Mouse (Mus musculus): ENCODE results near the gene Stam2. TPM values are rescaled to one million over a fixed set of nuclear protein-coding genes. Genes with fewer than 3 reads are reported as not detected.

Gene Stam2
- polyA plus RNA-seq, 1 experiment from 2014 or later, result 22.2 TPM

GRCm38 (mm10) chr2:52654541-52654940, 87.5 kb downstream of the Stam2 start:
- WGBS, result 59% methylated on average over 4 of the region's 4 CpGs
- Histone ChIP-seq H3K27ac (ENCODE audit: low read depth, low read length) (no peak overlapping the region), H3K9me3 (ENCODE audit: control insufficient read depth, low read length) (no peaks in the 10 kb centered on the region)

GRCm38 (mm10) chr2:52651547-52651946, 90.5 kb downstream of the Stam2 start:
- H3K27ac ChIP-seq (ENCODE audit: low read depth, low read length), result no peak overlapping the region
- no peak for DNase-seq (ENCODE audit: low spot score)
- WGBS, result 84% methylated on average over 6 of the region's 6 CpGs
- no peak overlapping the region for H3K4me3 ChIP-seq (ENCODE audit: low read depth, low read length)
- H3K27me3 ChIP-seq (replicated peaks; ENCODE audit: control insufficient read depth, insufficient read depth, low read length), result no peaks in the 10 kb centered on the region
- no peak overlapping the region for H3K4me2 ChIP-seq
- H3K9me3 ChIP-seq (ENCODE audit: control insufficient read depth, low read length), result no peaks in the 10 kb centered on the region
- no peak for ATAC-seq (replicated peaks; ENCODE audit: low FRiP score)
- H3K36me3 ChIP-seq (ENCODE audit: control insufficient read depth, insufficient read depth, low read length), result no peaks in the 10 kb centered on the region
- no peak overlapping the region for H3K9ac ChIP-seq (ENCODE audit: low read depth, low read length)
- no peaks in the 10 kb centered on the region for H3K4me1 ChIP-seq (replicated peaks; ENCODE audit: control insufficient read depth, insufficient read depth, low read length)

More at GRCm38 (mm10) chr2:52654541-52654940, 87.5 kb downstream of the Stam2 start:
- DNase-seq (ENCODE audit: low spot score) (no peak), ATAC-seq (replicated peaks; ENCODE audit: low FRiP score) (no peak)
- Histone ChIP-seq H3K36me3 (ENCODE audit: control insufficient read depth, insufficient read depth, low read length) (no peaks in the 10 kb centered on the region), H3K4me3 (ENCODE audit: low read depth, low read length) (no peak overlapping the region), H3K9ac (ENCODE audit: low read depth, low read length) (no peak overlapping the region), H3K4me1 (replicated peaks; ENCODE audit: control insufficient read depth, insufficient read depth, low read length) (no peaks in the 10 kb centered on the region), H3K4me2 (no peak overlapping the region), H3K27me3 (replicated peaks; ENCODE audit: control insufficient read depth, insufficient read depth, low read length) (no peaks in the 10 kb centered on the region)

GRCm38 (mm10) chr2:52647255-52647998, 94.7 kb downstream of the Stam2 start:
- Histone ChIP-seq H3K4me2 (no peak overlapping the region), H3K4me3 (ENCODE audit: low read depth, low read length) (no peak overlapping the region), H3K27me3 (replicated peaks; ENCODE audit: control insufficient read depth, insufficient read depth, low read length) (no peaks in the 10 kb centered on the region), H3K9ac (ENCODE audit: low read depth, low read length) (no peak overlapping the region), H3K9me3 (ENCODE audit: control insufficient read depth, low read length) (no peaks in the 10 kb centered on the region), H3K4me1 (replicated peaks; ENCODE audit: control insufficient read depth, insufficient read depth, low read length) (no peaks in the 10 kb centered on the region), H3K27ac (ENCODE audit: low read depth, low read length) (no peak overlapping the region), H3K36me3 (ENCODE audit: control insufficient read depth, insufficient read depth, low read length) (no peaks in the 10 kb centered on the region)
- WGBS, result 76% methylated on average over 8 of the region's 8 CpGs
- no peak for DNase-seq (ENCODE audit: low spot score)
- no peak for ATAC-seq (replicated peaks; ENCODE audit: low FRiP score)

GRCm38 (mm10) chr2:52643657-52644056, 98.4 kb downstream of the Stam2 start:
- no peaks in the 10 kb centered on the region for H3K27me3 ChIP-seq (replicated peaks; ENCODE audit: control insufficient read depth, insufficient read depth, low read length)
- H3K9ac ChIP-seq (ENCODE audit: low read depth, low read length), result no peak overlapping the region
- H3K27ac ChIP-seq (ENCODE audit: low read depth, low read length), result no peak overlapping the region
- 60% methylated on average over 6 of the region's 6 CpGs for WGBS
- no peak overlapping the region for H3K4me2 ChIP-seq
- H3K36me3 ChIP-seq (ENCODE audit: control insufficient read depth, insufficient read depth, low read length), result no peaks in the 10 kb centered on the region
- ATAC-seq (replicated peaks; ENCODE audit: low FRiP score) (no peak), DNase-seq (ENCODE audit: low spot score) (no peak)
- no peaks in the 10 kb centered on the region for H3K4me1 ChIP-seq (replicated peaks; ENCODE audit: control insufficient read depth, insufficient read depth, low read length)
- no peak overlapping the region for H3K4me3 ChIP-seq (ENCODE audit: low read depth, low read length)
- no peaks in the 10 kb centered on the region for H3K9me3 ChIP-seq (ENCODE audit: control insufficient read depth, low read length)

Other genes with a start within 250 kb of the Stam2 start
- gene Cacnb4, start 65.5 kb downstream of the Stam2 start, polyA plus RNA-seq (2014; fragmentation: Nextera tagmentation; extraction: Ambion mirVana), result 0.48 and 0.69 TPM in 2 replicates
- 1.4 and 1.5 TPM in 2 replicates for gene Fmnl2, start 115.6 kb upstream of the Stam2 start, polyA plus RNA-seq (2014; fragmentation: Nextera tagmentation; extraction: Ambion mirVana)

Data from liver, embryonic 11.5 days (tissue).